Mouse (Mus musculus): ENCODE results near the gene Rab20. TPM values are rescaled to one million over a fixed set of nuclear protein-coding genes. Genes with fewer than 3 reads are reported as not detected.
A peak's percentile ranks its signal among the peaks of the same experiment; 100 is the strongest.

Rab20 gene
- polyA plus RNA-seq, 1 experiment, result 17.1 TPM

DNA sequence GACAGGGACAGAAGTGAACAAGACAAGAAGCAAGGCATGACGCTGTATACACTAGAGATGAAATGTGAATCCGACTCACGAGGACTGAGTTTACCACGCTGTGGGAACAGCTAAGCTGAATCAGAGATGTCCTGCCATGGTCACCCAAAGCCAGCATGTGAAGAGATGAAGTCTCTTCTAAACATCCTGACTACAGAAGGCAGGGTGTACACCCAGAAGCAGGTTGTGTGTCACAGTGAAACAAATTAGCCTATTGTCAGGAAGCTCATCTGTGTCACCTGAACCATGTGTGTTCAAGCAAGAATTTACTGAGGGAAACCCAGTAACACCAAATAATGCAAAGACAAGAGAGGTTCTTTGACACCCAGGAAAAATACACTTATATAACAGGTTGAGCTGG, 12.9 kb downstream of the Rab20 start:
- TF ChIP-seq CTCF (IDR thresholded peaks at IDR 0.05; ENCODE audit: extremely low read depth, insufficient read depth, insufficient read length, insufficient replicate concordance) (no peak), POLR2A (IDR thresholded peaks at IDR 0.05; ENCODE audit: low read depth, low read length) (no peak)
- Histone ChIP-seq H3K4me3 (ENCODE audit: extremely low read depth, insufficient read depth, insufficient read length) (no peak overlapping the region), H3K27me3 (ENCODE audit: control insufficient read depth, insufficient read depth, low read length) (no peaks in the 10 kb centered on the region), H3K27ac (ENCODE audit: insufficient read depth, low read length) (no peak overlapping the region), H3K36me3 (ENCODE audit: control insufficient read depth, insufficient read depth, low read length) (no peaks in the 10 kb centered on the region), H3K4me1 (ENCODE audit: control insufficient read depth, insufficient read depth, insufficient read length) (peaks cover 28% of the 10 kb centered on the region; the same call in 1 of the 2 replicates)
- WGBS, result 94% methylated on average over 4 of the region's 4 CpGs
- DNase-seq (ENCODE audit: low read depth in 1 of 2, low spot score in 2 of 2), result no peak

DNA sequence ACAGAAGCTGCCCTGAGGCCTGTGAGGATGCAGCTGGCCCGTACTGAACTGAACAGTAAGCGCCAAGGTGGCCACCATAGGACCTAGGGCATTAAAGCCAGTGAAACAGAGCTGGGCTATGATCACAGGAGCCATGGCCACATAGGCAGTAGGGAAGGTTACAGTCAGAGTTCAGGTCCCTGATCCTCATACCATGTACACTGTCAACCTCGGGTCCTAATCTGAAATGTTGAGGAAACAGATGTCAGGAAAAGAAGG, 13.9 kb downstream of the Rab20 start:
- TF ChIP-seq POLR2A (IDR thresholded peaks at IDR 0.05; ENCODE audit: low read depth, low read length) (no peak), CTCF (IDR thresholded peaks at IDR 0.05; ENCODE audit: extremely low read depth, insufficient read depth, insufficient read length, insufficient replicate concordance) (no peak)
- 50% methylated on average over 3 of the region's 3 CpGs for WGBS
- Histone ChIP-seq H3K27ac (ENCODE audit: insufficient read depth, low read length) (peak overlapping the region; percentile 0; the same call in 1 of the 2 replicates), H3K4me3 (ENCODE audit: extremely low read depth, insufficient read depth, insufficient read length) (no peak overlapping the region), H3K4me1 (ENCODE audit: control insufficient read depth, insufficient read depth, insufficient read length) (peaks cover 28% of the 10 kb centered on the region; the same call in 1 of the 2 replicates), H3K27me3 (ENCODE audit: control insufficient read depth, insufficient read depth, low read length) (no peaks in the 10 kb centered on the region), H3K36me3 (ENCODE audit: control insufficient read depth, insufficient read depth, low read length) (no peaks in the 10 kb centered on the region)
- no peak for DNase-seq (ENCODE audit: low read depth in 1 of 2, low spot score in 2 of 2)

DNA sequence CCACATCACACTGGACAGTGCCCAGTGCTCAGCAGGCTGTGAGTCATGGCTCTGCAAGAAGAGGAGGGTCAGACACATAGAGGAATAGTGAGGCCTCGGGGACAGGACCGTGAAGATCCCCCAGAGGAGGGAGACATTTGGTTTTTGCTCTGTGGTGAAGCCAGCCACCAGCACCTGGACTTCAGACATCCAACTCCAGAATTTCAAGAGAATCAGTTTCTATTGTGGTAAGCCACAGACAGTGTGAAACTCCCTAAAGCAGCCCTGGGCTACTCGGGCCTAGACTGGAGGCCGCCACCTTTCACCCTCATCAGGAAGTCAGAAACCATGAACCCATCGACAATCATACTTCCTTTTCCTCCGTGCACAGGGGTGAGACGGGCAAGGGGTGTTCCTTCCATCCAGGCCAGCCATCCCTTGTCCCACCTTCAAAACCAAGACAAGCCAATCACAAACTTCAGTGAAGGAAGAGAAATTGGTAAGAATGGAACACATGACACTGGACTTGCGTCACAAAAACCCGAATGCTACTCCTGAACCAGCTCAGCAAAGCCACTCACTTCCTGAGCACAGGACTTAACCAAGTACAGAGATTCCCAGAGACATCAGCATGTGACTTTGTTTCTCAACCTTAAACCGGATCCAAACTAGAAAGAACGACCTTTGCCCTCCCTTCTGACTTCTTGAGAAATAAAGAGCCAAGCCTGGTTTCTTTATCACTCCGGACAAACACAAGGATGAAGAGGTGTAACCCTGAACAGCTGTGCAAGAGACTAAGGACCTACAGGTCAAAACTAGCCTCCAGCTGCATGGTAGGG, 14.4 kb downstream of the Rab20 start:
- Histone ChIP-seq H3K36me3 (ENCODE audit: control insufficient read depth, insufficient read depth, low read length) (no peaks in the 10 kb centered on the region), H3K4me1 (ENCODE audit: control insufficient read depth, insufficient read depth, insufficient read length) (peaks cover 28% of the 10 kb centered on the region; the same call in 1 of the 2 replicates), H3K4me3 (ENCODE audit: extremely low read depth, insufficient read depth, insufficient read length) (no peak overlapping the region), H3K27ac (ENCODE audit: insufficient read depth, low read length) (peak overlapping the region; percentile 72), H3K27me3 (ENCODE audit: control insufficient read depth, insufficient read depth, low read length) (no peaks in the 10 kb centered on the region)
- TF ChIP-seq POLR2A (IDR thresholded peaks at IDR 0.05; ENCODE audit: low read depth, low read length) (no peak), CTCF (IDR thresholded peaks at IDR 0.05; ENCODE audit: extremely low read depth, insufficient read depth, insufficient read length, insufficient replicate concordance) (no peak)
- 17% methylated on average over 12 of the region's 12 CpGs for WGBS
- peak; percentile 45 to 50 for DNase-seq (ENCODE audit: low read depth in 1 of 2, low spot score in 2 of 2)

- Histone ChIP-seq H3K4me3 (ENCODE audit: extremely low read depth, insufficient read depth, insufficient read length) (no peak overlapping the region), H3K27me3 (ENCODE audit: control insufficient read depth, insufficient read depth, low read length) (no peaks in the 10 kb centered on the region), H3K36me3 (ENCODE audit: control insufficient read depth, insufficient read depth, low read length) (no peaks in the 10 kb centered on the region), H3K27ac (ENCODE audit: insufficient read depth, low read length) (peak overlapping the region; percentile 72), H3K4me1 (ENCODE audit: control insufficient read depth, insufficient read depth, insufficient read length) (peaks cover 28% of the 10 kb centered on the region; the same call in 1 of the 2 replicates)
- DNase-seq (ENCODE audit: low read depth in 1 of 2, low spot score in 2 of 2), result no peak
- no peak for TF ChIP-seq CTCF (IDR thresholded peaks at IDR 0.05; ENCODE audit: extremely low read depth, insufficient read depth, insufficient read length, insufficient replicate concordance)
- TF ChIP-seq POLR2A (IDR thresholded peaks at IDR 0.05; ENCODE audit: low read depth, low read length), result no peak
- WGBS, result 26% methylated on average over 2 of the region's 2 CpGs
These were observed 15.0 kb downstream of the Rab20 start for GRCm38 (mm10) chr8:11463541-11463888.

DNA sequence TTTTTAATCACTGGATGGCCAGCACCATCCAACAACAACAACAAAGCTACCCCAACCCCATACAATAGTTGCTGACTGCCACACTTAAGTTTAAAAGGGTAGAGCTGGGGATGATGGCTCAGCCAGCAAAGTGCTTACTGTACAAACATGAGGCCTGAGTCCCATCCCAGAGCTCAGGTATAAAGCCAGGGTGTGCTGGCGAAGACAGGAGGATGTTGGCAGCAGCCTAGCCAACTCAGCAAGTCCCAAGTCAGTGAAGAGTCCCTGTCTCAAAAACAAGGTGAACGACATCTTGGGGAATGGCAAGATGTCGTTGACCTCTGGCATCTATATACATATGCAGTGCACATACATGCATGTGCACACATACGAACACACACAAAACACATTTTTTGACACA, 15.9 kb downstream of the Rab20 start:
- 90% methylated on average over 4 of the region's 4 CpGs for WGBS
- H3K36me3 ChIP-seq (ENCODE audit: control insufficient read depth, insufficient read depth, low read length), result no peaks in the 10 kb centered on the region
- H3K27me3 ChIP-seq (ENCODE audit: control insufficient read depth, insufficient read depth, low read length), result no peaks in the 10 kb centered on the region
- TF ChIP-seq CTCF (IDR thresholded peaks at IDR 0.05; ENCODE audit: extremely low read depth, insufficient read depth, insufficient read length, insufficient replicate concordance) (no peak), POLR2A (IDR thresholded peaks at IDR 0.05; ENCODE audit: low read depth, low read length) (no peak)
- H3K27ac ChIP-seq (ENCODE audit: insufficient read depth, low read length), result no peak overlapping the region
- no peak for DNase-seq (ENCODE audit: low read depth in 1 of 2, low spot score in 2 of 2)
- H3K4me1 ChIP-seq (ENCODE audit: control insufficient read depth, insufficient read depth, insufficient read length), result peaks cover 28% of the 10 kb centered on the region; the same call in 1 of the 2 replicates
- no peak overlapping the region for H3K4me3 ChIP-seq (ENCODE audit: extremely low read depth, insufficient read depth, insufficient read length)

- WGBS, result 83% methylated on average over 2 of the region's 2 CpGs
- Histone ChIP-seq H3K36me3 (ENCODE audit: control insufficient read depth, insufficient read depth, low read length) (no peaks in the 10 kb centered on the region), H3K27ac (ENCODE audit: insufficient read depth, low read length) (peak overlapping the region; percentile 18; the same call in 1 of the 2 replicates), H3K4me1 (ENCODE audit: control insufficient read depth, insufficient read depth, insufficient read length) (peaks cover 28% of the 10 kb centered on the region; the same call in 1 of the 2 replicates), H3K27me3 (ENCODE audit: control insufficient read depth, insufficient read depth, low read length) (no peaks in the 10 kb centered on the region), H3K4me3 (ENCODE audit: extremely low read depth, insufficient read depth, insufficient read length) (no peak overlapping the region)
- no peak for DNase-seq (ENCODE audit: low read depth in 1 of 2, low spot score in 2 of 2)
- TF ChIP-seq POLR2A (IDR thresholded peaks at IDR 0.05; ENCODE audit: low read depth, low read length), result no peak
- no peak for TF ChIP-seq CTCF (IDR thresholded peaks at IDR 0.05; ENCODE audit: extremely low read depth, insufficient read depth, insufficient read length, insufficient replicate concordance)
These were observed 16.7 kb downstream of the Rab20 start for GRCm38 (mm10) chr8:11461847-11462246.

- H3K27ac ChIP-seq (ENCODE audit: insufficient read depth, low read length), result no peak overlapping the region
- no peaks in the 10 kb centered on the region for H3K27me3 ChIP-seq (ENCODE audit: control insufficient read depth, insufficient read depth, low read length)
- H3K4me3 ChIP-seq (ENCODE audit: extremely low read depth, insufficient read depth, insufficient read length), result no peak overlapping the region
- TF ChIP-seq POLR2A (IDR thresholded peaks at IDR 0.05; ENCODE audit: low read depth, low read length), result no peak
- no peaks in the 10 kb centered on the region for H3K36me3 ChIP-seq (ENCODE audit: control insufficient read depth, insufficient read depth, low read length)
- H3K4me1 ChIP-seq (ENCODE audit: control insufficient read depth, insufficient read depth, insufficient read length), result peaks cover 28% of the 10 kb centered on the region; the same call in 1 of the 2 replicates
- peak in 1 of 2 experiments; percentile 60 for DNase-seq (ENCODE audit: low read depth in 1 of 2, low spot score in 2 of 2)
- 27% methylated on average over 2 of the region's 2 CpGs for WGBS
These were observed 17.6 kb downstream of the Rab20 start for GRCm38 (mm10) chr8:11460934-11461333.

All from spleen, adult 2 months (tissue).